In the genomic region with DNA sequence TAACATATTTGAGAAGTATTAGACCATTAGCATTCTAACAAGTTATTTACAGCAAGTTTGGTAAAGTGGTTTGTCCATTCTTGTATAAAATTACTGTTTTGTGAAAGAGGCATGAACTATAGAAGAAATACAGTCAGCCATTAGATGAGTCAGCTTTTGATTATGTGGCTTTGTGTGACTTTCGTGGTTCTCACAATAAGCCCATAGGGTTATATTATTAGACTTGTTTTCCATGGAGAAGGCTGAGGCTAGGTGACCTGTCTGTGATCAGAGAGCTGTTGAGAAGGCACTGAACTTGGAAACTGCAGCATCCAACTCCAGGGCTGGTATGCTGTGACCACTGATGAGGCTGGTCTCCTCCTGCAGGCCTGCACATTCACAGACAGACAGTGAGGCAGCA, we compare ENCODE assay signal across 15 mouse cellular contexts.
DNase-seq lines count a peak whose midpoint lies in the region; ATAC-seq and TF ChIP-seq lines count a peak whose summit lies in the region.
"Had no signal": no experiment of that assay in that cellular context is flagged by ENCODE, and none has a peak within 500 bp of the region (broad histone marks: within the 10 kb centered on the region; RNA-seq: fewer than 3 reads in every experiment).

No protein-coding gene starts in this region.

- TF ChIP-seq CTCF in layer of hippocampus, adult 2 months (conservative IDR thresholded peaks at IDR 0.05): no peak

- H3K36me3 ChIP-seq in forebrain, embryonic 10.5 days (replicated peaks): no peaks in the 10 kb centered on the region
- no peaks in the 10 kb centered on the region for H3K36me3 ChIP-seq in forebrain, embryonic 13.5 days (ENCODE audit: poor library complexity, severe bottlenecking)
- no peaks in the 10 kb centered on the region for H3K36me3 ChIP-seq in embryonic facial prominence, embryonic 10.5 days (replicated peaks)
- H3K36me3 ChIP-seq: limb, embryonic 13.5 days had no signal

- H3K9ac ChIP-seq in forebrain, embryonic 13.5 days: no peak overlapping the region
- H3K9ac ChIP-seq: forebrain, postnatal 0 days; limb, embryonic 13.5 days; liver, postnatal 0 days had no signal

- H3K4me1 ChIP-seq in forebrain, embryonic 10.5 days: peaks cover 67% of the 10 kb centered on the region
- peaks cover 30% of the 10 kb centered on the region for H3K4me1 ChIP-seq in forebrain, embryonic 13.5 days
- H3K4me1 ChIP-seq in embryonic facial prominence, embryonic 10.5 days: peaks cover 59% of the 10 kb centered on the region

- no peaks in the 10 kb centered on the region for H3K9me3 ChIP-seq in forebrain, embryonic 10.5 days
- no peaks in the 10 kb centered on the region for H3K9me3 ChIP-seq in forebrain, embryonic 13.5 days (replicated peaks)
- no peaks in the 10 kb centered on the region for H3K9me3 ChIP-seq in embryonic facial prominence, embryonic 10.5 days
- H3K9me3 ChIP-seq: limb, embryonic 13.5 days had no signal

- H3K4me3 ChIP-seq in forebrain, embryonic 10.5 days: no peak overlapping the region
- H3K4me3 ChIP-seq in forebrain, embryonic 13.5 days: no peak overlapping the region
- H3K4me3 ChIP-seq in layer of hippocampus, adult 2 months: no peak overlapping the region
- H3K4me3 ChIP-seq in embryonic facial prominence, embryonic 10.5 days: no peak overlapping the region
- H3K4me3 ChIP-seq: limb, embryonic 13.5 days had no signal

- H3K27ac ChIP-seq in forebrain, embryonic 10.5 days: peak overlapping the region; percentile 51; the same call in 1 of the 2 replicates
- no peak overlapping the region for H3K27ac ChIP-seq in forebrain, embryonic 13.5 days
- peak overlapping the region; percentile 19; the same call in 1 of the 2 replicates for H3K27ac ChIP-seq in layer of hippocampus, adult 2 months
- H3K27ac ChIP-seq in embryonic facial prominence, embryonic 10.5 days (replicated peaks): peak overlapping the region; percentile 19; the same call in 1 of the 2 replicates
- H3K27ac ChIP-seq: limb, embryonic 13.5 days had no signal

- H3K27me3 ChIP-seq in forebrain, embryonic 10.5 days (ENCODE audit: poor library complexity, severe bottlenecking): no peaks in the 10 kb centered on the region
- H3K27me3 ChIP-seq in forebrain, embryonic 13.5 days: no peaks in the 10 kb centered on the region
- H3K27me3 ChIP-seq in embryonic facial prominence, embryonic 10.5 days (replicated peaks; ENCODE audit: low read depth, poor library complexity, severe bottlenecking): no peaks in the 10 kb centered on the region
- H3K27me3 ChIP-seq: limb, embryonic 13.5 days had no signal

- WGBS in forebrain, embryonic 10.5 days: 85% methylated on average over 1 of the region's 1 CpGs
- WGBS in forebrain, embryonic 13.5 days: 66% methylated on average over 1 of the region's 1 CpGs
- WGBS in embryonic facial prominence, embryonic 10.5 days: 74% methylated on average over 1 of the region's 1 CpGs

- no peak for DNase-seq in forebrain, embryonic 10.5 days (ENCODE audit: extremely low spot score, low spot score)
- DNase-seq in layer of hippocampus, adult 2 months (ENCODE audit: low spot score in 2 of 2): no peak
- DNase-seq in layer of hippocampus, adult 8-10 months (ENCODE audit: low spot score in 2 of 2): no peak
- DNase-seq in 3T3-L1 (ENCODE audit: low read depth, low spot score): peak; percentile 63
- DNase-seq in embryonic facial prominence, embryonic 10.5 days (ENCODE audit: low spot score): no peak
- DNase-seq in gastrocnemius, postnatal 4 days (ENCODE audit: low spot score in 2 of 2): no peak
- DNase-seq in kidney, adult 8-10 months: no peak
- DNase-seq: adrenal gland, adult 2 months; B cell, adult 2 months; forebrain, postnatal 0 days; heart, postnatal 10 days; liver, postnatal 0 days; right cerebral cortex, postnatal 14 days had no signal

- H3K4me2 ChIP-seq in forebrain, embryonic 13.5 days: no peak overlapping the region
- H3K4me2 ChIP-seq: limb, embryonic 13.5 days had no signal

- no peak for ATAC-seq in forebrain, embryonic 13.5 days
- ATAC-seq: forebrain, postnatal 0 days; liver, postnatal 0 days had no signal
